Mouse (Mus musculus) small intestine, adult 2 months (tissue): ENCODE data around the gene Plppr3.

Source experiments
- CTCF ChIP-seq: fragments of 200-500 bp; IDR thresholded peaks from 2 replicates; pipeline ENCODE4 v1.5.1; 2012; ENCODE audit warnings: low read depth, mild to moderate bottlenecking, control low read depth, inconsistent platforms, low read length, moderate library complexity, mixed read lengths; ENCODE audit not compliant: insufficient replicate concordance, insufficient read length; ENCODE audit errors: extremely low read depth
- POLR2A ChIP-seq: fragments of 200-500 bp; IDR thresholded peaks from 2 replicates; pipeline ENCODE4 v1.6.1; 2012; ENCODE audit warnings: low read depth, mild to moderate bottlenecking, control low read depth, inconsistent platforms, low read length, moderate library complexity

DNA sequence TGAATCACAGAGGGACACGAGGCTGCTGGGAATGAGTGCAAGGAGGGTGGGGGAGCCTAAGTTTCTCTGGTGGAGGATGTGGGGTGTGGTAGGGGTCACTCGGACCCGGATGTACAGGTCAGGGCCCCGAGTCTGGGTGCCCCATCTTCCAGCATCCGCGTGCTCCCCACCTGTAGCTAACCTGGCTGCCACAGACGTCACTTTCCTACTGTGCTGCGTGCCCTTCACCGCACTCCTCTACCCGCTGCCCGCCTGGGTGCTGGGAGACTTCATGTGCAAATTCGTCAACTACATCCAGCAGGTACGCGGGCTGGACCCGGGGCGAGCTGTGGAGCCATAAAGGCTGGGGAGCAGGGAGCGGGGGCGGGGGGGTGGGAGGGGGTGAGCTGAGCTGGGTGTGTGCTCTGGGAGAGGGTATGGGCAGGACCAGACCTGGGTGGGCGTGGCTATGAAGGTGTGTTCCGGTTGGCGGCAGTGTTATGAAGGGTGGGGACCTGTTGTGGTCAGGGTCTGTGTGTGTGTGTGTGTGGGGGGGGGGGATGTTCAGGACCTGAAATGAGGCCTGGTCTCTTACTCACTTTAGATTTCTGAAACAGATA is 44.9 kb upstream of the Plppr3 start:
- no peak for TF ChIP-seq CTCF
- TF ChIP-seq POLR2A: no peak
